Mouse (Mus musculus) cerebellum, adult 11 months (tissue): ENCODE data around the gene Prss30.
A peak's percentile ranks its signal among the peaks of the same experiment; 100 is the strongest.

Source experiments
- DNase-seq: peaks from one replicate; pipeline ENCODE4 v3.0.0; 2022

The Prss30 gene

DNA sequence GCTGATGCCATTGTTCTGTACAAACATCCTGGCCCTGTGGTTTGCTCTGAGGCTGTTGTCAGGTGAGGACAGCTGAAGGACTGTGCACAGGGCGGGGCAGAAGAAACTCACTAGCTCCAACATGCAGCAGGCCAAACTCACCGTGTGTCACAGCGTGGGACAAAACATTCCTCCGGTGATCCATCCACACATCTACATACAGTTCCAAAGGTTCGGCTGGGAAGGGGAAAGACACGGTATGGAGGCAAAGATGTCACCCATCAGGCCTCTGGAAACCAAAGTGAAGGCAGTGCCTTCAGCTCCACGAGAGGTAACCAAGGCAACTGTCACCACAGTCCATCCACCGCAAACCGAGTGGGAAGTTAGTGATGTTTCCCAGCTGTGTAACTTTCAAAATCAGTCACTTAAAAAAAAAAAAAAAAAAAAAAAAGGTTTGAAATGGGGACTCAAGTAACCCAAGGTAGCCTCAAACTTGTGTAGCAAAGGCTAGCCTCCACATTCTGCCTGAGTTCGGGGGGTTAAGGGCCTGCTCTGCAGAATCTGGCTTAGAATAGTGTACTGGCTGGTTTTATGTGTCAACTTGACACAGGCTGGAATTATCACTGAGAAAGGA lies at the start of gene Prss30:
Prss30 (minus strand) TSS at position 270 of the 613 bp plus-strand sequence.
- DNase-seq: no peak

DNA sequence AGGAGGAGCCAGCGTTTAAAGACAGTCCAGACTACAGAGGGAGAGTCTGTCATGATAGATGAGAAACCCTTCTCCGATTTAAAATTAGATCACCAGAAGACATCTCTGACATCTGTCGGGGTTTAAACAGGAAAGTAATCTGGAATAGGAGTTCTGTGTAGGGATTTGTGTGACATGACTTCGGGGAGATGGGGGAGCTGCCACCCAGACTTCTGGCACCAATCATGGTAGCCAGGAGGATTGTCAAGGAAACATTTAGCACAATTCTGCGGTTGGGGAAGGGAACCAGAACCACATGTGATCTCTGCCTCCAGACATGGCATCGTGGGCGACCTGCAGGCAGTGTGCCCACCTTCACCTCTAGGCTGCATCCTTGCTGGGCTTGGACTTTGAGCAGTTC lies 49.1 kb upstream of the Prss30 start:
- DNase-seq: no peak

DNA sequence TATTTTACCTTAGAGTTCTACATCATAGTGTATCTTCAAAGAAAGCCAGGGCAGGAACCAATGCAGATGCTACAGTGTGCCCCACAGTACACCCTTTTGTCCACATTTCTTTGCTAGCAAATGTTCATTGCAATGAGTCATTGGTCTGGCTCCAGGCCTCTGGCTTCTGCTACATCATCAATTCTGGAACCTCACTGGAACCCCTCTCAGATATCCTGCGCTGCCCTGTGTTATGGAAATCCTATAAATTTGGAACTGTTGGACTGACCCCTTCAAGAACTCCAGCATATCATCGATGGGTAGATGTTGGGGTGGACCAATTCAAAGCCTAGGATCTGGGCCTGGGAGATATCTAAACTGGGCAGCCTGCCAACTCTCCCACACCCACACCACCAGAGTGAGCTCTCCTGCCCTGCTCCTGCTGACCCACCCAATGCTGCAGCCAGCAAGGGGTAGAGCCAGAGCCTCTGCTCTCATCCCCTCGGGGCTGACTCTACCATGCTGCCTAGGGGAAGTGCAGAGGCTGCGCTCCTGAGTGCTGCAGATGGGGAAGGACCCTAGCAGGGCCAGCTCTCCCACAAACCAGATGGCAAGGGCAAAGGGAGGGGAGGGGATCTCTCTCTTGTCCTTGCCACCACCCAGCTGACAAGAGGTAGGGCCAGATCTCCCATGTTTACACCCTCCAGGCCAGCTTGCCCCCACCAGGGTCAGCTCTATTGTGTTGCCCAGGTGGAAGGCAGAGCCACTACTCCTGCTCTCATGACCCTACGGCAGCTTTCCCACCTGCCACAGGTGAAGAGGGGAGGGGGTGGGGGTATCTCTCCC lies 41.2 kb upstream of the Prss30 start:
- no peak for DNase-seq

DNA sequence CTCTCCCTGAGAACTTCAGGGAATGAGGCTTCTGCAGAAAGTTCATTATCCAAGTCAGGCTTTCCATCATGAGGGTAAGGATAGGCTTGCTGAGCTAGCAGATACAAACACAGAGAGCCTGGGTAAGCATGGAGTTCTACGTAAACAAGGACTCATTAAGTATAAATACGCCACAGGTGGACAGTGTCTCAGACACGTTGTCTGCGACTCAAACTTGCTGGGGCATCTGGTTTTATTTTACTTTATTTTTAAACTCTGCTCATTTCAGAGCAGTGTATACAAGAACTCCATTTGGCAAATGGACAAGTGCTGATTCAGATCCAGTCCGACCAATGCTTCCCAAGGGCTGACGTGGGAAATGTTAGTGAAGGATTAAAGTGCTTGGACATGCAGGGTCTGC lies 40.3 kb upstream of the Prss30 start:
- no peak for DNase-seq

DNA sequence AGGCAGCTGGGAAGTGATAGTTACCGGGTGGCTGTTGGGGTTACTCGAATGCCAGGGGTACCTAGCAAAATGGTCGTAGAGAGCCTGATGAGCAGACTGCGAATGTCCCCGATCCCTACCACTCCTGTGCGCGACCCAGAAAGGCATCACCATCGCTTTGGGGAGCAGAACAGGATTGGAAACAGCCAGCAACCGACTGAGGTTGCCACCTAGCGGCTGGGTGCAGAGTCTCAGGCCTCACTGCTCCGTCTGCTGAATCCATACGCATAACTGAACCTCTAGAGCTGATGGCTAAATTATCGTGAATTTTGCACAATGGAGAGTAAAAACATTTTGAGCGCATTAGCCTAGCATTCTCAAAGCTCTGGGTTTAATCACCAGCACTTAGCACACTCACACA lies 35.4 kb upstream of the Prss30 start:
- no peak for DNase-seq

DNA sequence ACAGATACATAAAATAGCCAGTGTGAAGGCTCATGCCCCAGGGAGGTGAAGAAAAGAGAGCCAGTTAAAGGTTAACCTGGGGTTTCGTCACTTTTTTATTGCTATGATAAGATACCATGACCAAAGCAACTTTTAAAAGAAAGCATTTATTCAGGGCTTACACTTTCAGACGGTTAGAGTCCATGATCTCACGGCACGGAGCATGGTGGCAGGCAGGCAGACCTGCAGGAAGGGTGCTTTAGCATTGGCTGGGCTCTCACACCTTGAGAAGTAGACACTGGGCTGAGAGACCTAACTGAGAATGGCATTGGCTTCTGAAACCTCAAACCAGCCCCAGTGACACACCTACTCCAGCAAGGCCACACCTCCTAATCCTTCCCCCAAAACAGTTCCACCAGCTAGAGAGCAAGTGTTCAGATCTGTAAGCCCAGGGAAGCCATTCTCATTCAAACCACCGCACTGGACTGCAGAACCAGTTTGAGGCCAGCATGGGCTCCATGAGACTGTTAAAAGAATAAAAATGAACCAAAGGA lies 34.1 kb upstream of the Prss30 start:
- no peak for DNase-seq

DNA sequence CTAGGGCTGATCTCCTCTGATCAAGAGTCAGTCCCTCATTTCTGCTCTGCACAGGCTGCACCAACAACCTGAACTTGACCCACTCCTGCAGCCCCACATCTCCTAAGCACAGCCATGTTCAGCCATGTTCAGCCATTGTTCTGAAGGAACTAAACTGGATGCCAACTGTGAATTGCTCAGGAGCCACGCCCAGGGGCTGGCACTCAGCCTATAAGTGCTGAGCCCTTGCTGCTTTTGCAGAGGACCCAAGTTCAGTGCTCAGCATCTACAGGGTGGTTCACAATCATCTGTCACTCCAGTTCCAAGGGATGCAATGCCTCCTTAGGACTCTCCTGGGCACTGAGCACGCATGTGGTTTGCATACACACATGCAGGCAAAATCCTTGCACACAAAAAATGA lies 32.6 kb upstream of the Prss30 start:
- DNase-seq: no peak

DNA sequence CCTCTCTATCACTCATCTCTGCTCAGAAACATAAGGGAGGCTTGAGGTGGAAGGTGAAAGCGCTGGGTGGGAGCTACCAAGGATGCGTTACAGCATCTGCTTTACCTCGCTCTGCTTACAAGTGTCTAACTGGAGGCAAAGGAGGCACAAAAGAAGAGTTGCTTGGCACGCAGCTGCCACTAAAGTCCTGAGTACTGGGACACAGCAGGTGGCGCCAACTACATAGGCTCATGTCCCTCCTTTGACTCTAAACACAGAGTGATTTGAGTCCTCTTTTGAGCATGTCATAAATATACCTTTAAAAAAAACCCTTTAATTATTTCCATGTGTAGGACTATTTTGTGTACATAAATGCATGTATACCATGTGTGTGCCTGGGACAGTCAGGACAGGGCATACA lies 29.3 kb upstream of the Prss30 start:
- no peak for DNase-seq

DNA sequence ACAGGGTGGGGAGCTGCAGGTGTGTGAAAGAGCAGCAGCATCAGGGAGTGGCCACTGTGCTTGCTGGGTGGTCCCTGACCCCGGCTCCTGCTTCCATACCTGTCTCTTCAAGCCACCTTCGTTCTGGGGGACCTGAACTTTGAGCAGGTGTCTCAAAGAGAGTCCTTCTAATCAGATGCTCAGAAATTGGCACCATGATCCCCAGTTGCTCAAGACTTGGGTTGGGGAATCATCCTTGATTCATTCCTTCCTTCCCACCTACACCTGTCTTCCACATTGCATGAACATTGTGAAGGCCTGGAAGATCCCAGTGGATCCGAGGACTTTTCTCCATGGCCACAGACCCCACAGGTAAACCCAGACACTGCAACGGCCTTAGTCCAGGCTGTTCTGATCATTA lies 27.7 kb upstream of the Prss30 start:
- no peak for DNase-seq

DNA sequence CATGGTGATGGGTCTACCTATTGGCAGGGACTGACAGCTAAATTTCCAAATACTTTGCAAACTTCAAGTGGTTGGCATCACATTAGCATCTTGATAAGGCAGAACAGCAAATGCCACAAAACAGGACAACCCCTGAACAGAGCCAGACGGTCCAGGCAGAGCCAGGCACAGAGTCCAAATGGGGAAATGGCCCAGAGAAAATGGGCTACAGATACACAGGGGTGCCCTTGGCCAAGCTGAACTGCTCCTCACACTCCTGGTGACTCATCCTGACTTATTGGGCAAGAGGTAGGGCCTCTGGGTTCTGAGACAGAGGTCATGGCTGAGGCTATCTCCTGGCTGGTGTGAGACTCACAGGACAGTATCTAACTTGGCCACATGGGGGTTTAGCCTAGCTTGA lies 27.0 kb upstream of the Prss30 start:
- no peak for DNase-seq

DNA sequence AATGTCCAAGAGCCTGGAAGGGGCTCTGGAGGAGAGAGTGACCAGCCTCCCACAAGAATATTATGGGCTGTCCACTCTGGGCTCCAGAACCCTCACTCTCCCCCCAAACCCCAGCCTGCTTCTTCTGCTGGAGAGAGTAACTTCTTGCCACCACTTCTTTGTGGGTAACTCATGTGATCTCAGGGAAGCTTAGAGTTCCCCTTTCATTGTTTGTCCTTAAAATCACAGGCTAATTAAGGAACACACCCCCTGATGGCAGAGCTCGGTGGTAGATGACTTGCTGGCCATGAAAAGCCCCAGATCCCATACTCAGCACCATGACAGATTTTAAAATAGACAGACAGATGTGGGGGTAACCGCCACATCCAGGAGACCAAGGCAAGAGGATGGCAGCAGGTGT lies 26.6 kb upstream of the Prss30 start:
- DNase-seq: no peak

DNA sequence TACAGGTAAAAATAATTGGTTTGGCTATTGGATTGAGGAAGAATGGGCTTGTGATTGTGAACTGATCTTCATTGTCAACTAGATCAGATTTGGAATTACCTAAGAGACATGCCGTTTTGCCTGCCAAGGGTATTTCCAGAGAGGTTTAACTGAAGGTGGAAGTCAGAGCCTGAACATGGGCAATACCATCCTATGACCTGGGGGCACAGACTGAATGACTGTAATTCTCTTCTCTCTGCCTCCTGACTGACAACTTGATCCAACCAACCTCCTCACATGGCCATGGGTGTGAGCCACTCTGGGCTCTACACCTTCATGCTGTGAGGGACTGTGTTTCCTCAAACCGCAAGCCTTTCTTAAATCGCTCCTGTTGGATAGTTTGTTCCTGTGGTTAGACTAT lies 24.7 kb upstream of the Prss30 start:
- no peak for DNase-seq

DNA sequence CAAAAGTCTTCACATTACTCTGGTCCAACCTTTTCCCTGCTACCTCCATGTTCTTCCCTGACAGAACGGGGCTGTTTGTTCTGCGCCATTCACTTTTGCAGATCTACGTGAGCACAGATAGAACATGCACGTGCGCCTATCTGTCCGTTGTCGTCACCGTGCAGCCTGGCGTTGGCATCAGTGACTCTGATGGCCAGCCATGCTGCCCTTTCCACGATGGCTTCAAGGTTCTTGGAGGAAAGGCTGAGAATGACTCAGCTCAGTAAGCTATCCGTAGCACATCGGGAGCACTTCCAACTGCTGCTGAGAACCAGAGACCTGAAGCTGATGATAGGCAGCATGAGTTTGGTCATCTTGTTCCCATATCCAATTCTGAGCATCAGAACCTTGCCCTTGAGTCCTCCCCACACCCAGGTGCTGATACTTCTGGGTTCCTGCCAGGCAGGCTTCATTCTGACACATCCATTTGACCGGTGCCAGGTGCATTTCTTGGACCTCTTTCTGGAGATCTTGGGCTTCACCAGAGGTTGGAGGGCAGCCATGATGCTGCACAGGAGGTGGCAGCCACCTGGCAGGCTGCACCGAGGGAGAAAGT lies 23.8 kb upstream of the Prss30 start:
- peak; percentile 31 for DNase-seq

DNA sequence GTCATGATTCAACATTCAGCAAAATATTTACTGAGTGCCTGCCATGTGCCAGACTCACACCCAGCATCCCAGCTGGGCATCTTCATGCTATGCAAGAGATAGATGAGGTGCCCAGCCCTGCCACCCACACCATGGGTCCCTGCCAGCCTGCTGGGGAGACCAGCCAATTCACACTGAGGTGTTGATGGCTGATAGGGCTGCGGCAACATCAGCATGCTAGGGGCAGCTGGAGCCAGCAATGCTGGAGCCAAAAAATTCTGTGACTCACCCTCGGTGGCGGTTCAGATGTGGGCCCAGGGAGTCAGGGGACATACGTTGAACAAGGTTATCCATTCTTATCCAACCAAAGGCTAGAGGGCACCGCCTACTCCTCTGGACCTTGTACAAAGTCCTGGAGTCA lies 20.0 kb upstream of the Prss30 start:
- DNase-seq: no peak

DNA sequence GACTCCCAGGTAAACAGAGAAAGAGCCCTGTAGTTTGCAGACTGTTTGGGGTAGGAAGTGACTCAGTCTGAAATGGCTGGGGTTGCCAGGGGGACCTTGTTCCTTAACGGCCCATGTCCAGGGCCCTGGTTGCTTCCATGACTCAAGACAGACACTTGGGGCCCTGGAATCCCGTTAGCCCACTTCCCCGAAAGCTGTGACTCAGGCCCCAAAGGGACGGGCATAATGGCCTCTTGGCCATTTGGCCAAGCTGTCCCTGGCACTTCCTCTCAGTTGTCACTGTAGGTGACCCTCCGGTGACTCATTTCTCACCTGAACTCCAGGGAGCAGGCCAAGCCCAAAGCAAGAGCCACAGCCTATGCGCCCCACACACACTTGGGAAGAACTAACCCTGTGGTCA lies 18.0 kb upstream of the Prss30 start:
- DNase-seq: no peak

DNA sequence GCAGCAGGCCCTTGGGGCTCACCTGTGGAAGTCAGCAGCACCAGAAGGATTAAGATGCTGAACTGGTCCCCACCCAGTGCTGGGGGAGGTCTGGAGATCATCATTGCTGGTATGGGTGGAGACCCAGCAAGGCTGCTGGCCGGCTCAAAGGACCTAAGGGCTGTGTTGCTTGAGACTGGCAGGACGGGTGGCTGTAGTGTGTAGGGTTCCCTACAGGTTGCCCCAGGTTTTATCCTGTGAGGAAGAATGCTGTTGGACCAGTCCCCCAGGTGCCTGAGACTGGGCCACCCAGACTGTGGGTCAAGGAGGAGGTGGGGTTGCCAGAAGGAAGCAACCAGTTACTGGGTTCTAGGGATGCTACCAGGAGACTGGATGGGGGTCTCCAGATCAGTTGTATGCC lies 17.5 kb upstream of the Prss30 start, which contains the start of gene Prss22:
Prss22 (minus strand) TSS at position 200 of the 400 bp plus-strand sequence.
- DNase-seq: no peak

DNA sequence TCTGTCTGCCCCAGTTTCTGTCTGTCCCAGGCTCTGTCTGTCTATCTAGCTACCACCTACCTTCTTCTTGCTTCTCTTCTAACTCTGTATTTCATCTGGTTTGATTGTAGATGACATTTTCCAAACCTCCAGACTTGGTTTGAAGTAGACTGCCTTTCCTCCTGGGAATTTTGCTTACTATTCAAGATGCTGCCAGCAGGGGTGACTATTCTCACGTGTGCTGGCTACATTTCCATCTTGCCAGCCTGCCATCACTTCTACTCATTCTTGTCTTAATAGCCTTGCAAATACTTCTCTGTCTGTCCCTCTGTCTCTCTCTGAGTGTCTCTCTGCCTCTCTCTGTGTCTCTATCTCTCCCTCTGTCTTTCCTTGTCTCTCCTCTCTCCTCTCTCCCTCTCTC lies 15.1 kb upstream of the Prss30 start:
- no peak for DNase-seq

DNA sequence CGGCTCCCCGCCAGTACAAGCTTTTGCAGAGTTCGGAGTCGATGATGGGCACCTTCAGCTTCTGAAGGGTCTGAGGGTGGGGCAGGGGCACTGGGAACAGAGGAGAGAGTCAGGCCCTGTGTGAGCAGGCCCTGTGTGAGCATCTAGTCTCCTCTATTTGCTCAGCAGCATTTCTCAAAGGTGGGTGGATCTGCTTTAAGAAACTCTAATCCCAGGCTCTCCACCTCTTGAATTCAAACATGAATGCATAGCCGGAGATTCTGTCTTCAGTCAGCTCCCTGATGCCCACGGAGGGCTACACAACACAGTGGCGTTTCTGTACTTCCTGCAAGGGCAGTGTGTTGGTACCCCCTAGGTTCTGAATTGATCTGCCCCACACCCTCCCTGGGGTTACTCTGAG lies 14.3 kb upstream of the Prss30 start:
- DNase-seq: no peak

DNA sequence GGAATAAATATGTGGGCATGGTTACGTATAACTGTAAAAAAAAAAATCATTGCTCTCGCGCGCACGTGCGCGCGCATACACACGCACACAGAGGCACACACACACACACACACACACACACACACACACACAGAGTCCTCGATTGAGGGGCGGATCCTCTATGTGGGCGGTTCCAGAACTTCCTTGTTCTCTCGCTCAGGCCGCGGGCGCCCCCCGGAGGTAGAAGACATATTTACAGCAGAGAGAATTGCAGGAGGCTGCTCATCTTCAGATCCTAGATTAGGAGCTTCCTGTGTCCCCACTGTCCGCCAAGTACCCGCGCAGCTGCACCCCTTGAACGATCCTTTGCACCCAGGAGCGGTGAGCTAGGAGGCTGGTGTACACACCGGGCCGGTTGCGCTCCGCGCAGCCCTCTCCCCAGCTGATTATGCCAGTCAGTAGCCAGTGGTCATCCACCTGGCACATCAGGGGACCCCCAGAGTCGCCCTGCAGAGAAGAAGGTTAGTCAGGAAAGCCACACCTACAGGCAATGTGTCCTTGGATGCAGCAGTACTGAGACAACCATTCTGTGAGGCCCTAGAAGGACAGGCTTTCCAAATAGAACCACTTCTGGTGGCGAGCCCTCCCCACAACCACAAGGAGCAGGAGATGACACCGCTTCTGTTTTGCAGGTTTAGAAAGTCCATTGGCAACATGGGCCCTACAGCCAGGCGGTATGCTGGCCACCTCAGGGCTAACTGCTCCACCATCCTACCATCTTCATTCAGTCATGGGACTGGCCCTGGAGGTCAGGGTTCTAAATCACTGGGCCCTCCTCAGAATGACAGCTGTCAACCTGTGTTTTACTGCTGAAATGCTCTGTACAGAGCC lies 13.4 kb upstream of the Prss30 start:
- DNase-seq: peak; percentile 78

DNA sequence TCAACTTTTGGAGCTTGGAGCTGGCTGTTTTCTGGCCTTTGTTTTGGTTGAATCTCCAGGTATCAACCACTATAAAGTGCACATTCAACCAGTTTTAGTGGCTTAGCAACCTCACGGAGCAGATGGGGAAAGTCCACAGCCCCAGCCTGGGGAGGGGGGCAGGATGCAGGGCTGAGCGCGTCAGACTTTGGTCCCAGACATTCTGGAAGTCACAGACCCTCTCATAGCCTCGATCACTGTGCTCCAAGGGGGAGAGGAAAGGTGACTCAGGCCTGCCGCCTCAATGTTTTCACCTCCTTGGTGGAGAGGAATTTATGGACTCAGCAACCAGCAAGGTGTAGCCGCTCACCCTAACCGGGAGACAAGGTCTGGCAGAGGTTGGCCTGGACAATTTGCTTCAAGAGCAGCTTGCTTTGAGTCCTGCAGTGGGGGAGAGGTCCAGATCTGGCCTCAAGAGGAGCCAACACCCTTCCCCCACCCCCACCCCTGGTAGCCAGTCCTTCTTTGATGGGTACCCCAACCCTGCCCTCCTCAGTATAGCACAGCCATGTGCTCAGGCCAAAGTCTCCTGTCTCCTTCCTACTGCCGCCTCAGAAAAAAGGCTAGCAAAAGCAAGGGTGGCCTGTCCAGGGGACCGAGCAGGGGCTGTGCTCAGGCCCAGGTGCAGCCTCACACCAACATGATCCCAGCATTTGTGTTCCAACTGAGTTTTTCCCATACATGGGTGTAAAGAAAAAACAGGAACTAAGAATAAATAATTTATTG lies 12.6 kb upstream of the Prss30 start:
- DNase-seq: no peak

DNA sequence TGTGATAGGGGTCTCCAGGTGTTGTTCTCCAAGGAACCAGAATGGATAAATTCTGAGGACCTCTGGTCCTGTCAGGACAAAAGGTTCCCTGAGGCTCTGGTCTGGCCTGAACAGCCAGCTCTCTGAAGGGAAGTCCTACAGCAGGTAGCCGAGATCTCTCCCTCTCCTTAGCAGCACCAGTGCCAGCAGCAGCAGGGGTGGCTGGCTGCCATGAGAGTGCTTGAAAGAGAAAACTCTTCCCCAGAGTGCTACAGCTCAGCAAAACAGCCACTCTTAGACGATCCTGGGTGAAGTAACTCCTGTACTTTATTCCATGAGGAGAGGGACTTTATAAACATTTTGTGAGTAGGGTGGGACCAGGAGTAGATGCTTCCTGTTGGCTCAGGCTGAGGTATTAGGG lies 9.4 kb upstream of the Prss30 start:
- DNase-seq: no peak

DNA sequence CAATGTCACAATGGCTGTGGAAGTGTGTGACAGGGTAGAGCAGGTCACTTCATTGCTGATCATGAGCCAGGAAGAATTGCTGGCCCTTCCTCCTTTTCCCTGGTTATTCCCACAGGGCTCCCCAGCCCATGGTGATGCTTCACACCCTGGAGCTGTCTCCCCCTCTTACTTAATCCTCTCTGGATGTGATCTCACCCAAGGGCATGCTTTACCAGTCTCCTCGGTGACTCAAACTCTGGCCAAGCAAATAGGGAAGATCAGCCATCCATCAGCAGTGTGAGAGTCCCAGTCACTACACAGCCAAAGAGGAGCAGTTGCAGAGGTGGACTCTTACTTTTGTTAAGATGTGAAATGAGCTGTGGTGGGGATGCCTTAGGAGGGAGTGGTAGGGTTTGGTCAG lies 4.6 kb upstream of the Prss30 start:
- DNase-seq: no peak
